Mouse (Mus musculus) gastrocnemius, adult 8-10 months (tissue): Measurements from ENCODE around the gene Ncln. TPM values are rescaled to one million over a fixed set of nuclear protein-coding genes. Genes with fewer than 3 reads are reported as not detected.
"Not testable (repeated sequence)": the region's sequence is repeated elsewhere in the genome, so short reads cannot be mapped to it uniquely, and the experiment has no call there.

Source experiments
- DNase-seq, 2 experiments: peaks; one replicate each; pipeline ENCODE4 v3.0.0; 2022; ENCODE audit warnings: low spot score in 2 of 2
- total RNA-seq, 4 experiments: library from RNA; stranded (reverse); gene quantifications; 2 replicates each; pipeline ENCODE4 v1.2.4; 2022

Gene Ncln
- total RNA-seq, 4 experiments from 2014 or later: 41.6 to 49.3 (median 43.1) TPM

DNA sequence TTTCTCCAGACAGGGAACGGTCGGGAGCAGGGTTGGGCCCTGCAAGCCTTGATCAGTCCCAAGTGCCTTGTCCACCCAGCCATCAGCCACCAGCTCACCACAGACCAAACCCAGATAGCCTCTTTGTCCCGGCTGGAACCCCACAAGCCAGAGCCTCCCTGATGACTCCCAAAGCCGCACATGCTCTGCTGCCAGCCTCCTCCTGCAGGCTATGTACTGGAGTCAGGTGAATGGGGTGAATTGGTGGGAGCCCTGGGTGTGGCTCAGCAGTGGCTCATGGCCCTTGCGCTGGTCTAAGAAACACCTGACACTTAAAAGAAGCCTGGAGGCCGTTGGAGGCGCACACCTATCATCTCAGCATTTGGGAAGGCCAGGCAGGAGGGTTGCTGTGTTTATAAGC is 33.3 kb downstream of the Ncln start:
- DNase-seq: no peak

DNA sequence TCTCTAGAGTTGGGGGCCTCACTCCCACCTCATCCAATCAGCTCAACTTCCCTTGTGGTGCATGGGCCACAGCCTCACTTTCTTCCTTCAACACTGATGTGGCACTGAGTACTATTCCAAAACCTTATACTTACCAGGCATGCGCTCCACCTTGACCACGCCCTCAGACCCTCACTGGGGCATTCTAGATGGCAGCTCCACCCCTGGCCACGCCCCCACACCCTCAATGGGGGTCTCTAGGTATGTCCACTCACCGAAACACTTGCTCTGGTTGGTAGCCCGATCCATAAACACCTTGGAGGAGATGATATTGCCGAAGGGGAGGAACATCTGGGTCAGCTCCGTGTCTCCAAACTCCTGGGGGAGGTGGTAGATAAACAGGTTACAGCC is 33.8 kb downstream of the Ncln start:
- DNase-seq: no peak

DNA sequence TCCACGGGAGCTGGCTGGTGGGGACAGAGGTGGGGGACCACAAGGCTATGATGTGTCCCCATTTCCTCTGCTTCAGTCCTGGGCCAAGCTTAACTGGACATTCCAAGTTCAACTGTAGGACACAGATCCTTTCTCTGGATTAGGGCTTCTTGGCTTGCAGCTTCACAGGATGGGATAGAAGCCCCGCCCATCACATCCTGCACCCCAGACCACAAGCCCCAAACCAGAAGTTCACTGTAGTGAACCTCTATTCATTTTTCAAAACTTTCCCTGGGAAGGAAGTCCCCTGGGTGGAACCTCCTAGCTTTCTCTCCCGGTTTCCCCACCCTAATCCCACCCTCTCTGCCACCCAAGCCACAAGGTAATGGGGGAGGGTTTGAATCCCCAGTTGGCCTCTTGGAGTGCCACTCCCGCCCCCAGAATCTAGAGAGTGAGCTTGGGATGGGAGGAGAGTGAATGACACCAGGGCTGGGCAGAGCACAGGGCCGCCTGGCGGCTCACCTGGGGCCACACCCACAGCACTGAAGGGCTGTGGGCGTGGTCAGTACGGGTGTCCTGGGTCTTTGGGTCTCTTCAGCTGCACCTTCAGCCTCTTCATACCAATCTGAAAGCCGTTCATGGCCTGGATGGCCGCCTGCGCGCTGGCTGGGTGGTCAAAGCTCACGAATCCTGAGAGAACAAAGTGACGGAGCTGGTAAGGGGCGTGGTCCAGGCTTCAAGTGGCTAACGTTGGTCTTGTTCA is 34.3 kb downstream of the Ncln start:
- no peak for DNase-seq

DNA sequence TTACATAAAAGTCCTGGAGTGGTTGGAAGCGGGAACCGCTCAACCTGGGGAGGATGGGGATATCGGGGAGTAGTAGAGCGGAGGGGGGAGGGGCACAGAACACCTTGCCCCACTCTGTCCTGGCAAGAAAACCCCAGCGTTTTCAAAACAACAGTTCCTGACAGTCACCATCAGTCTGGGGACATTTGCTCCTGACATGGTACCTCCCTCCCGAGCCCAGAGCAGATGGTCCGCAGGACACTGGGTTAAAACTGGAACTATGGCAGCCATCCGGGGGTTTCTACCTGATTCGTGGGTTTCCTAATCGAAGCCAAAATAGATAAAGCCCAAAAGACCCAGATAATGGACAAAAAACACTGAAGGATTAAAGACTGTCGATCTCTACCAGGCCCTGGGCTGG is 35.2 kb downstream of the Ncln start:
- DNase-seq: no peak

DNA sequence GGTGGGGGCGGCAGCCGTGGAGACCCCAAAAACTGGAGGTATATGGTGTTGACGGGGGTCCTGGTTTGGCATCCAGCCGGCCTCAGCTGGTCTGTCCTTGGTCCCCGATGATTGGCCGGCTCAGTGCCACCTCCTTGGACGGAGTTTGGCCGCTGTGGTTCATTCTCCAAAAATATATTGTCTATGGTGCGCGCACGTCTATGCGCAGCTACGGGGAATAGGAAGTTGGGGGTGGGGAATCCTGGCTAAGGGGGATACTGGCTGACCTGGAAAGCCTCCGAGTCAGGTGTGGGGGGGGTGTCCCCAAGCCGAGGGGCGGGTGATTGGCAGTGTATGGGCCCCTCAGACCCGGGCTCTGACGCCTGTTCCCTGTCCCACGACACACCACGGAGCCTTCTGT is 35.7 kb downstream of the Ncln start:
- no peak for DNase-seq

DNA sequence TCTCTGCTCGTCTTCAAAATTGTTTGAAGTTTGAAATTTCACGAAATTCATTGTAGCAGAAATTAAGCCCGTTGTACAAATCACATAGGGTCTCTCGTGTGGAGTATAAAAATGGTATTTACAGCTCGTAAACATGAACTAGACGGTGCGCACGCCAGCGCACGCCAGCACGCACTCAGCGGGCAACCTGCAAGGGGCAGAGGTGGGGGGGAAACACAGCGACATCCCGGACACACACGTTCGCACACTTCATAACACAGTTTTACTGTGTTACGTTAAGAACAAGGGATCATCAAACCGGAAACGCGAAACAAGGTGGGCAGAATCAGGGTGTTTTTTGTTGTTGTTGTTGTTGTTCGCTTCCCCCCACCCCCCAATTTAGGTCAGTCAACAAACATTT is 36.8 kb downstream of the Ncln start:
- no peak for DNase-seq

DNA sequence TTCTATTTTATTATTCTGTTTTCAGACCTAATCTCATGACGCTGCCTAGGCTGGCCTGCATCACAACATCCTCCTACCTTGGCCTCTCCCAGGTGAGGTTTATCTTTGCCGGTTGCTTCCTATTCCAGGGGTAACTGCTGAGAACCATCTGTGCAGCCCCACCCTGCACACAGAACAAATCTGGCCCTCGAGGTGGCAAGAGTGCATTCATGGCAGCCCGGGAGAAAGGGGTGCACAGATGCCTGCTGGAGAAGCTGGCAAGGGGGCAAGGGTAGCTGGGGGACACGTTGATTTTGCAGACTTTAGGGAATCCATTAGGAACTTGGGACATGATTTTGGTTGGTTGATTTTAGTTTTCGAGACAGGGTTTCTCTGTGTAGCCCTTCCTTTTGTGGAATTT is 37.9 kb downstream of the Ncln start:
- no peak for DNase-seq

DNA sequence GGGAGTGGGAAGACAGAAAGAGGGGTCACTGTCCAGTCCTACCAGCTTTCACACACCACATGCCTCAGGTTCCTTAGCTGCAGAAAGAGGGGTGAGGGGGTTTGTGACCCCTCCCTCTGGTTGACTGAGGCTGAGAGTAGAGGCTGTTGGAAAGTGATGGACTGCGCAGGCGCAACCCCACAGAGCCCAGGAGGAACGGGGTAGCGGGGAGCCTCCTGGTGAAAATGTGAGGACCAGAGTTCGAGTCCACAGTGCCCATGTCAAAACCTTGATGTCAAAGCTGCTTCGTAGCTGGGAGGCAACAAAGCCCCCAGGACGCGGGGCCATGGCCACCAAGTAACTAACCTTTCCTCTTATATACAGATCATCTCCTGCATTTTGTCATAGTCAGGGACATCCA is 38.6 kb downstream of the Ncln start:
- DNase-seq: no peak

DNA sequence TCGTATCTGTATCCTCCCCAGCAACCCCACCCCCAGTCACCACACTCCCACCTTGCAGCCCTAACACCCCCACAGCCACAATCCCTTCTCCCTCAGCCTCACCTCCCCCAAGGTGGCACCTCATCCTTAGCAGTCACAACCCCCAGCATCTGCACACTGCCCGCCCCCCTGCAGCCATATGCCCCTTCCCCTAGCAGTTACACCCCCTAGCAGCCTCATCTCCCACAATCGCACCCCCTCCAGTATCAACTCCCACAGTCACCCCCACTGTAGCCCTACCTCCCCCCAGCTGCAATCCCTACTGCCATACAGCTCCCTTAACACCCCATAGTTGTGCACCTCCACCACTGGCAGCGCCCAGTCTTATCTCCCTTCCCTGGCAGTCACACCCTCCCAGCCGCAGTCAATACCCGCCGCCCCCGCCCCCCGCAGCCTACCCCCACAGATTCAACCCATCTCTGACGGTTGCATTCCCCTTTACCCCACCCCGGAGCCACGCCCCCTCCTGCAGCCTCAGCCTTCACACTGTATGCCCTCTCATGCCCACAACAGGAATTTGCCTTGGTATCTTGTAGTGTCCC is 39.1 kb downstream of the Ncln start:
- DNase-seq: no peak

DNA sequence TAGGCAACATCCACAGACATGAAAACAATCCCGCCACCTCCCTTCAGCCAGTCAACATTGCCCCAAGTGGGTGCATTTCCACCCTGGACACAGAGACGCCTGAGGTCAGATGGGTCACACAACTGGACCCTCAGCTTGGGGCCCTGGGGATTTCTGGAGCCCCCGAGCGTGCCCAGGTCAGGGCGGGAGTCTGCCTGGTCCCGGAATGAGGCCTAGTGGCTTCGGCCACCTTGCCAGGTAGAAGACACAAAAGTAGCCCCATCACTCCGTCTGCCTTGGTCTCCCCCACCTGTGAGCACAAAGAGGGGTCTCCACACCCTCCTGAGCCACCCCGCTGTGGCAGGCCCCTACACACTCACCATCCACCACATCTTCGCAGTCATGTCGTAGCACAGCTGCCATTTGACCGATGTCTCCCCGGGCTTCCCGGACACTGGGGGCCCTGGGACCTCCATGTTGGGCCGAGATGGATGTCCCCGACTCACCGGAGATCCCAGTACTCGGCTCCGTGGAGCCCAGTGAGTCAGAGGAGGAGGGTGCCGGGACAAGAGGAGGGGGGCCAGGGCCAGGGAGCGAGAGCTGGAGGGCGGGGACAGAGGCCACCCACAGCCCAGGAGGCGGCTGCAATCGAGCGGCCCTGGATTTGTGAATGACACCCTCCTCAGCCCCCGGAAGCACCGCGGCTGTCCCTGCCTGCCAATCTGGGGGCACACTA is 40.9 kb downstream of the Ncln start, which contains the start of gene Nfic:
TSS of gene Nfic (minus strand) at position 455 of the 715 bp plus-strand sequence.
- DNase-seq: no peak

DNA sequence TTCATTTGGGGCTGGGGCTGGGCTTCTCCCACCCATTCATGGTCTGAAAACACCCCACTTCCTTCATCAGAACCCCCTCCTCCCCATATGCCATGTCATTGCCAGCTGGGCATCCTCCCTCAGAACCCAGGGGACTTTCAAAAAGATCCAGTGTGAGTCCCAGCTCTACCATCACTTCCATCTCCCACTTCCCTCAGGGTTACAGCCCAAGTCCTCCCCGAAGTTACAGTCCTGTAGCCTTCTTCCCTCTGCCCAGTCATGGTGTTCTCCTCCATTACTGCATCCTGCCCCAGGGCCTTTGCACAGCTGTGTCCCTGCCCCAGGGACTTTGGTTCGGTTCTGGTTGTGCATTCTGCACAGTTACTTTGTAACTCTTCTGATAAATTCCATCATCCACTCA is 42.1 kb downstream of the Ncln start:
- no peak for DNase-seq

DNA sequence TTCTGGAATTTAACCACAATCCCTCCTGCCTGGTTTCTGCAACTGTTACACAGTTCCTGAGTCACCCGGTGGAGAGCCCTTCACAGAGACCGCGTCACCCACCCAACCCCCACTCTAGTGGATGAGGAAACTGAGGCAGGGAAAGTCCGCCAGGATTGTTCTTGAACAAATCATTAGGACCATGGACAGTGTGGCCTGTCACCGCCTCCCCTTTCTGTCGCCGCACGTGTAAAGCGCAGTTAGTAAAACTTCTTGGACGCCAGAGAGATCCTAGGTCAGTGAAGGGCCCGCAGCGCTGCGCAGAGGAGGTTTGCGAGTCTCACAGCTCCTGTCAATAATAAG is 43.3 kb downstream of the Ncln start:
- no peak for DNase-seq

DNA sequence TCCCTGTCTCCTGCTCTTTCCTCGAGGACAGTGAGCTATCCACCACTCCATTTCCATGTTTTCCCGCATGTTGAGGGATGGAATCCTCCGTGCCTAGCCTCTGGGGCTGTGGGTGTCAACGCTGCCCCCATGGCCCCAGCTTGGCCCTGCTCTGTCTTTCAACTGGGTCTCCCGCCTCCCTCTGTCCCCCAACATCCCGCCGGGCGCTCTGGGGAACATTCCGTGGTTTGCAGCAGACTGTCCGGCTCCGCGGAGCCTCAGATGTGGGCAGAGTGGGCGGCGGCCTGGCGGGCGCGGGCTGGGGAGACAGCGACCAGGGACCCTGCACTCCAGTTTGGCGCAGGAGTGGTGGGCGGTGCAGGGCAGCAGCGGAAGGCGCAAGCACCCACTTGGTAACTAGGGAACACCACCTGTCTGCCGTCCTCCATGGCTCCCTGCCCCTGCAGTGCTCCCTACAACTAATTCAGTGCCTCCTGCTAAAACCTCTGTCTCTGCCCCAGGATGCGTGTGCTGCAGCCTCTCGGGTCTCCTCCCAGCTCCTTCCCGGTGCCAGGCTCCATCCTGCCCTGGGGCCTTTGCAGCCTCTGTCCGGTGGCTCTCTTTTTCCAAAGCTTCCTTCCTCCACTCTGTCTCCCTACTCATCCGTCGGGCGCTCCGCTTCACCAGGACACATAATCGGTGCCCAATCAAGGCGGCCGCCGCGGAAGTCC is 43.8 kb downstream of the Ncln start:
- no peak for DNase-seq

DNA sequence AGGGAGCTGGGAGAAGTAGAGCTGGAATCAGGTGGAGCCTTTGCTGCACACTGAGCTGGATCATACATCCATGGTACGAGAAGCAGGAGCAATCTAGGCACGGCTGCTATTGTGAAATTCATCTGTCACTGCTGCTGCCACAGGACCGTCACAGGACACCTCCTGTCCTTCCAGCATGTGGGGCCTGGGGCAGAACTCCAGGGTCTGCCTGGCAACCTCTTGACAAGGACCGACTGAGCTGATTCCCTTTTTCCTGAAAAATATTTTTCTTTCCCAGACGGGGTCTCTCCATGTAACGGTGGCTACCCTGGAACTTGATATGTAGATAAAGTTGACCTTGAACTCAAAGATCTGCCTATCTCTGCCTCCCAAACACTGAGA is 44.8 kb downstream of the Ncln start:
- DNase-seq: no peak

DNA sequence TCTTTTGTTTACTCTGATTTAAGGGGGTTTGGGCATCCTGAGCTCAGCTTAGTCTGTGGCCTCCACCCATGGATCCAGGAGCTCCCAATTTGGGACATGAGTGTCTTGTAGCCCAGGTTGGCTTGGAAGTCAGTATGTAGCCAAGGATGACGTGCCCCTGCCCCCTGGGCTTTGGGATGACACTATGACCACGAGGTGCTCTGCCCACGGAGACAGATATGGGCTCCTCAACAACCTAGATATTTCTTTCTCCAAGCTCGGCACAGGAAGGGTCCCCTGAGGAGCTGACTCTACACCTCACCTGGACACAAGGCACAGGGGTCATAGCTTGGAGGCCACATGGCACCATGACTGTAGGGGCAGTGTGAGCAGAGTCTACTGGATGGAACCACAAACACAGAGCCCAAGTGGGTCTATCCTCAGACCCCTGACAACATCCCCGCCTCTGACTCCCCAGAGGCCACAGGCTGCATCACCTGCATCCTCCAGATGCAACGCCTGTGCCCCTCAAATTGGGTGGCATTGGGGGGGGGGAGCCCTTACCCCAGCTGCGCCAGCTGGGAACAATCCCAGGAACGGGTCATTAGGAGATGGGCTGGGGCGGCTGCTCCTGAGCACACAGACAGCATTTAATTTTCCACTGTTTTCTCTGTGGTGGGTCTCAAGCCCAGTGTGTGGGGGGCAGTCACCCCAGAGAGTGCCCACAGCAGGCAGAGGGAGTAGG is 45.4 kb downstream of the Ncln start:
- no peak for DNase-seq

DNA sequence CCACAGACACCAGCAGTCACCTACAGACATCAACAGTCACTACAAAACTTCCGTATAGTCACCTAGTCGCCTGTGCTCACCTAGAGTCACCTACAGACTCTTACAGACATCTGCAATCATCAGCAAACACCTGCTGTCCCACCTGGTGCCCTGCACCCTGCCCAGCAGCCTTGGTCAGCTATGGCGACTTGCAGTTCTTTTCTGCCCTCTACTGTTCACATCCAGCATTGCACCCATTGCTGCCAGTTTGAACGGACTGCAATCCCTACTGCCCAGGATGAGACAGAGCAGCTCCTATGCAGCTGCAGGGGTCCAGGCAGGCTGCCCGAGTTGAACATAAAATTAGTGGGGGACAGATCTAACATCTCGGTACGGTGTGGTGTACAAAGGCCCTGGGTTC is 46.1 kb downstream of the Ncln start:
- peak; percentile 54 to 69 for DNase-seq

DNA sequence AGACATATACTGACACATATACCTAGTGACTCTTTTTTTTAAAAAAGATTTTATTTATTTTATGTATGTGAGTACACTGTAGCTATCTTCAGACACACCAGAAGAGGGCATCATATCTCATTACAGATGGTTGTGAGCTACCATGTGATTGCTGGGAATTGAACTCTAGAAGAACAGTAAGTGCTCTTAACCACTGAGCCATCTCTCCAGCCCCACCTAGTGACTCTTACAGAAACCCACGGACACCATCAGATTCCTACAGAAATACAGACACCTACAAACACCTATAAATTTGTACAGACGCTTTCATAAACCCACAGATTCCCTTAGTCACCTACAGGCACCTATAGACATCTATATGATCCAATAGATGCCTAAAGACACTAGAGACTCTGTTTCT is 50.7 kb downstream of the Ncln start:
- DNase-seq: not testable (repeated sequence)

DNA sequence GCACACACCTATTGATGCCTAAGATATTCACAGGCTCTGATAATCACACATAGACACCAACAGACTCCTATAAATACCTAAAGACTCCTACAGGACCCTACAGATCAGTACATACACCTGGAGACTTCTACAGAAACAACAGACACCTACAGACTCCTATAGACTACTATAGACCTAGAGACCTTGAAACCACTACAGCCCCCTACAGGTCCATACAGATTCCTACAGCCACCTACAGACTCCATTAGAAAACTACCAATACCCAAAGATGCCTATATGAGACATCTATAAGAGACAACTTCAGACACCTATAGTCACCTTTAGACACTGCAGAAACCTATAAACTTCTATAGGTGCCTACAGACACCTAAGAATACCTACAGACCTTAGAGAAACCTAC is 55.2 kb downstream of the Ncln start:
- no peak for DNase-seq
